Mouse (Mus musculus) forebrain, postnatal 0 days (tissue): Measurements from ENCODE around the gene Zscan26. TPM values are rescaled to one million over a fixed set of nuclear protein-coding genes. Genes with fewer than 3 reads are reported as not detected.

ENCODE experiments used
- ATAC-seq: fragments of 200-750 bp; cut with Nextera tagmentation; 2 replicates; pipeline ENCODE4 v1.8.0; 2017; ENCODE audit warnings: mild to moderate bottlenecking, moderate library complexity
- DNase-seq: peaks from one replicate; pipeline ENCODE4 v3.0.0-alpha.2; 2015
- H3K27ac ChIP-seq: fragments of 300-500 bp; sonication (generic); 2 replicates; pipeline ENCODE4 v1.5.1; 2014; ENCODE audit warnings: low read depth, mild to moderate bottlenecking, antibody characterized with exemption, low read length, moderate library complexity, mixed read lengths
- H3K27me3 ChIP-seq: fragments of 300-500 bp; sonication (generic); 2 replicates; pipeline ENCODE4 v1.6.1; 2014; ENCODE audit warnings: mild to moderate bottlenecking, low read length, mixed read lengths; ENCODE audit not compliant: insufficient read depth
- H3K36me3 ChIP-seq: fragments of 300-500 bp; sonication (generic); 2 replicates; pipeline ENCODE4 v1.6.1; 2014; ENCODE audit warnings: mild to moderate bottlenecking, moderate library complexity; ENCODE audit not compliant: insufficient read depth
- H3K4me1 ChIP-seq: fragments of 300-500 bp; sonication (generic); 2 replicates; pipeline ENCODE4 v1.6.1; 2014; ENCODE audit warnings: antibody characterized with exemption; ENCODE audit not compliant: insufficient read depth
- H3K4me2 ChIP-seq: fragments of 300-500 bp; sonication (generic); 2 replicates; pipeline ENCODE4 v1.6.1; 2014; ENCODE audit warnings: low read depth, mild to moderate bottlenecking, moderate library complexity
- H3K4me3 ChIP-seq: fragments of 300-500 bp; sonication (generic); 2 replicates; pipeline ENCODE4 v1.5.1; 2014; ENCODE audit warnings: low read depth, low read length, mixed read lengths
- H3K9ac ChIP-seq: fragments of 300-500 bp; sonication (generic); 2 replicates; pipeline ENCODE4 v1.6.1; 2014; ENCODE audit warnings: mild to moderate bottlenecking
- H3K9me3 ChIP-seq: fragments of 300-500 bp; sonication (generic); 2 replicates; pipeline ENCODE4 v1.6.1; 2016; ENCODE audit warnings: low read length
- CTCF ChIP-seq: sonication (generic); IDR thresholded peaks from 2 replicates; pipeline ENCODE4 v1.5.1; 2016; ENCODE audit warnings: antibody characterized with exemption, control low read depth, low read depth
- WGBS: fragments of 180-500 bp; shearing (Covaris S2); extraction: QIAGEN DNeasy Blood & Tissue Kit; methylation state at CpG from one replicate; pipeline ENCODE4 v1.1.7; 2014; 5-methylcytosine and 5-hydroxymethylcytosine counted together
- polyA plus RNA-seq: library from polyadenylated mRNA; unstranded; fragments of >200 nt; fragmentation: Nextera tagmentation; extraction: Ambion mirVana; gene quantifications from 2 replicates; pipeline ENCODE4 v1.2.1, GENCODE M21; 2015
- total RNA-seq: library from RNA; depleted of rRNA; stranded (reverse); fragments of >200 nt; gene quantifications from 2 replicates; pipeline ENCODE4 v1.2.3, GENCODE M21; 2014

Gene Zscan26
- total and polyA plus RNA-seq, 2 experiments from 2014 or later, result 16.7 to 27.1 TPM

- Histone ChIP-seq H3K4me1 (peaks cover 4% of the 10 kb centered on the region; the same call in 1 of the 2 replicates), H3K9me3 (no peaks in the 10 kb centered on the region), H3K27ac (peak overlapping the region; percentile 81), H3K9ac (peak overlapping the region; percentile 64), H3K27me3 (no peaks in the 10 kb centered on the region), H3K4me3 (peak overlapping the region; percentile 61), H3K36me3 (no peaks in the 10 kb centered on the region), H3K4me2 (peak overlapping the region; percentile 72)
- DNase-seq (peak; percentile 2), ATAC-seq (0 out of 2 replicates have a peak, but pooled peaks have one; percentile 27)
- TF ChIP-seq CTCF, result no peak
- 52% methylated on average over 11 of the region's 11 CpGs for WGBS
Observed at GRCm38 (mm10) chr13:21408805-21409459, 44.6 kb downstream of the Zscan26 start.

- Histone ChIP-seq H3K4me2 (peak overlapping the region; percentile 72), H3K9me3 (no peaks in the 10 kb centered on the region), H3K4me1 (peaks cover 6% of the 10 kb centered on the region; the same call in 1 of the 2 replicates), H3K27me3 (no peaks in the 10 kb centered on the region), H3K9ac (peak overlapping the region; percentile 64), H3K36me3 (no peaks in the 10 kb centered on the region), H3K4me3 (peak overlapping the region; percentile 61), H3K27ac (peak overlapping the region; percentile 81)
- ATAC-seq, result peak; percentile 97
- no peak for TF ChIP-seq CTCF
- DNase-seq, result peak; percentile 92
- WGBS, result 4% methylated on average over 27 of the region's 27 CpGs
Observed at GRCm38 (mm10) chr13:21407969-21408804, 45.3 kb downstream of the Zscan26 start.

- no peaks in the 10 kb centered on the region for H3K27me3 ChIP-seq
- no peaks in the 10 kb centered on the region for H3K9me3 ChIP-seq
- no peak for DNase-seq
- no peak overlapping the region for H3K27ac ChIP-seq
- peak overlapping the region; percentile 72; the same call in 1 of the 2 replicates for H3K4me2 ChIP-seq
- H3K4me1 ChIP-seq, result peaks cover 8% of the 10 kb centered on the region; the same call in 1 of the 2 replicates
- TF ChIP-seq CTCF, result no peak
- H3K36me3 ChIP-seq, result no peaks in the 10 kb centered on the region
- no peak for ATAC-seq
- 84% methylated on average over 11 of the region's 11 CpGs for WGBS
- H3K9ac ChIP-seq, result 0 out of 2 replicates have a peak overlapping the region, but pooled peaks have one; percentile 64
- no peak overlapping the region for H3K4me3 ChIP-seq
Observed at GRCm38 (mm10) chr13:21407341-21407740, 46.2 kb downstream of the Zscan26 start.

- no peak for TF ChIP-seq CTCF
- Histone ChIP-seq H3K36me3 (peaks cover 3% of the 10 kb centered on the region; the same call in 1 of the 2 replicates), H3K27ac (no peak overlapping the region), H3K4me3 (peak overlapping the region; percentile 95), H3K9ac (peak overlapping the region; percentile 87), H3K9me3 (no peaks in the 10 kb centered on the region), H3K27me3 (no peaks in the 10 kb centered on the region), H3K4me1 (peaks cover 16% of the 10 kb centered on the region), H3K4me2 (peak overlapping the region; percentile 63)
- ATAC-seq, result peak; percentile 46; the same call in 1 of the 2 replicates
- no peak for DNase-seq
- 0% methylated on average over 2 of the region's 2 CpGs for WGBS
Observed at GRCm38 (mm10) chr13:21402848-21403247, 50.7 kb downstream of the Zscan26 start.

- no peaks in the 10 kb centered on the region for H3K9me3 ChIP-seq
- H3K4me3 ChIP-seq, result peak within 1 kb of the TSS; percentile 95
- H3K9ac ChIP-seq, result peak within 1 kb of the TSS; percentile 87
- no peak for TF ChIP-seq CTCF
- H3K4me2 ChIP-seq, result peak within 1 kb of the TSS; percentile 63
- ATAC-seq (peak; percentile 99), DNase-seq (peak; percentile 92)
- H3K27ac ChIP-seq, result peak within 1 kb of the TSS; percentile 72
- no peaks in the 10 kb centered on the region for H3K27me3 ChIP-seq
- peaks cover 3% of the 10 kb centered on the region; the same call in 1 of the 2 replicates for H3K36me3 ChIP-seq
- WGBS, result under 1% methylated on average over 35 of the region's 35 CpGs
- H3K4me1 ChIP-seq, result peaks cover 14% of the 10 kb centered on the region; the same call in 1 of the 2 replicates
Observed at GRCm38 (mm10) chr13:21402287-21402846, 51.2 kb downstream of the Zscan26 start, which contains the start of gene Zkscan3. Gene Zkscan3, minus strand, starts transcription at chr13:21402755.

- Histone ChIP-seq H3K9me3 (no peaks in the 10 kb centered on the region), H3K4me2 (peak overlapping the region; percentile 63), H3K4me1 (peaks cover 14% of the 10 kb centered on the region; the same call in 1 of the 2 replicates), H3K36me3 (peaks cover 3% of the 10 kb centered on the region; the same call in 1 of the 2 replicates), H3K27ac (peak overlapping the region; percentile 72), H3K27me3 (no peaks in the 10 kb centered on the region), H3K4me3 (peak overlapping the region; percentile 95), H3K9ac (peak overlapping the region; percentile 87)
- TF ChIP-seq CTCF, result no peak
- DNase-seq (no peak), ATAC-seq (0 out of 2 replicates have a peak, but pooled peaks have one; percentile 19)
- WGBS, result 13% methylated on average over 12 of the region's 12 CpGs
Observed at GRCm38 (mm10) chr13:21401636-21402286, 51.8 kb downstream of the Zscan26 start.
